Mouse (Mus musculus): Measurements from ENCODE around the gene Wwox. TPM values are rescaled to one million over a fixed set of nuclear protein-coding genes. Genes with fewer than 3 reads are reported as not detected.

Gene Wwox
- total RNA-seq, 2 experiments from 2014 or later, result 5.3 to 8.7 TPM

- DNase-seq, result no peak
These were observed 463.1 kb downstream of the Wwox start for GRCm38 (mm10) chr8:114902584-114902983.

DNA sequence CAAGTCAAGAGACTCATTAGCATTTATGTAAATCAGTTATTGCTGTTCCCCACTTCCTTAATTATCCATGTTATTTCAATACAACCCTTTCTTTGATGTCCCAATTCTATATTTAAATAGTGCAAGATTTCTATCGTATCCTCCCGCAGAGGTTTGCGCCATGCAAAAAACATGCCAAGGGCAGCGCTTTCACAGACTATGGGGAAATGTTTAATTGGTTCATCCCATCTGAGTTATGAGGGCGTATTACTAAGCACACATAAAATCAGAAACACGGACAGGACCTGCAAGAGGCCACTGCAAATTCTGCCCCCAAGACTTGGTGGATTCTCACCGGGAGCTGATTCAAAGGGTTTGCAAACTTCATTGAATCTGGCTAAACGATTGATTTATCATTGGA is 468.6 kb downstream of the Wwox start:
- DNase-seq, result no peak

- DNase-seq, result no peak
These were observed 469.1 kb downstream of the Wwox start for GRCm38 (mm10) chr8:114908589-114908988.

- DNase-seq, result no peak
These were observed 469.7 kb downstream of the Wwox start for GRCm38 (mm10) chr8:114909146-114909545.

DNA sequence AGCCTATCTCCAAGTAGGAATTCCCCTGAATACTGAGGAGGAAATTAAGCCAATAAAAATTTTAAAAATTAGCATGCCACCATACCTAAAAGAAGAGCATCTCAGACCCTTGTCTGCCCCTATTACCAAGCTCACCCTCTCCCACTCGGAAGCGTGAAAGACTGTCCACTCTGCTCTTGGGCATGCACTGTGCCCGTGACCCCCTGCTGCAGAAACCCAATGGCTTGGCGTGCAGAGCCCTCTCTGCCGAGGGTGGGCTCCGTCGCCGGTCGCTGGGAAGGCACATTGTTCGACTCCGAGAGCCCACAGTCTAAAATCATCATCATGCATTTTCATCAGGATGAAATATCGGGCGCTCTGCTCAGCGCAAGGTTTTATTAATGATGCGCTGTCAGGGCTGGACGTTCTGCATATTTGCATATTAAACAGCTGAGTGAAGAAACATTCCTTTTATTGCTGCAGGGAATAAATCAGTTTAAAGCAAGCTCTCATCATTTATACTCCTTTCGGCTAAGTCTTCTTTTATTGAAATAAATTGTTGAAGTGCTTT is 471.7 kb downstream of the Wwox start:
- no peak for DNase-seq

DNA sequence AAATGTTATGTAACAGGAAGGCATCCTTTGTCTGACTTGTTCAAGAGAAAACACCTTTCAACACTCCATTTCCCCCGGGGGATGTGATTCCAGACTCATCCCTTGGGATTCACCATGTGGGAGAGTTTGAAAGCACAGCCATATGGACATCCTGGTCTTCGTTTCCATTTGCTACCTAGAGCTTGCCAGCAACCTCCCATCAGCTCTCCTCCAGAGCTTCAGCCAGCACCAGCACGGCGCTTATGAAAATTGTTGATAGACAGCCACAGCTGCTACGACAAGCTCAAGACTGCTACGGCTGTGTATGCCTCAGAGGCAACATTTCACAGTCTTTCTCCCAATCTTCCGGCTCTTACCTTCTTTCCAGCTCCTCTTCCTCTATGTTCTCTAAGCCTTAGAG is 484.2 kb downstream of the Wwox start:
- peak; percentile 21 for DNase-seq

DNA sequence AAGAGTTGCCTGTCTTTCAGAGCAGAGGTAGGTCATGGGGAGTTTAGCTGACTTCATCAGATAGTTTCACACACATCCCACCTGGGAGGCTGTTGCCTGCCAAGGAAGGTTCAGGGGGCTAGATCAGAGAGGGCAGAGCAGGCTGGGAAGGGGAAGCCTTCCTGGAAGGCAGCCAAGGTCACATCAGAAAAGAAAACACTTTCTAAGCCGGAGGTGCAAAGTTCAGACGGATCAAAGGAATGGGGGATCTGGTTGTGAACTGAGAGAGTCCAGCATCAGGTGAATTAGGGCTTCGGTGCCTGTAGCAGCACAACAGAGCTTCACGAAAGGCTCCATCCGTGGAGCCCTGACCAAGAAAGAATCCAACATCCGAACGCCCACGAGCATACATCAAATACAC is 488.0 kb downstream of the Wwox start:
- no peak for DNase-seq

DNA sequence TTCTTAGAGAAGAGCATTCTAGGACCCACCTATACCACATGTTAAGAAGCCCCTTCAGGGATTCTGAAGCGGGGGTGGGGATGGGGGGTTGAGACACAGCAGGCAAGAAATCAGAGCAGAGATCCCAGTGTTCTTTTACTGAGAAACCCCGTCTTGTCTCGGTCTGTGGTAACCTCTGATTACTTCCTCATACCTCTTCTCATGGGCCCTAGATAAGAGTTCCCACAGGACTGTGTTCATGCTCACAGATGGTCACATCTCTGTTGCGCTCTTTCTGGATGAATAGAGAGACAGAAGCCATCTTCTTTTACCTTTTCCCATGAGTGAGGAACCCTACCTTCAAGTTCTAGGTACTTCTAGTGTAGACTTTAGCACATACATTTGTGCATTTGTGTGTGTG is 488.5 kb downstream of the Wwox start:
- no peak for DNase-seq

GRCm38 (mm10) chr8:114929597-114929996 is 490.1 kb downstream of the Wwox start:
- no peak for DNase-seq

GRCm38 (mm10) chr8:114932071-114932630 is 492.7 kb downstream of the Wwox start:
- no peak for DNase-seq

- no peak for DNase-seq
These were observed 493.8 kb downstream of the Wwox start for GRCm38 (mm10) chr8:114933248-114933647.

- DNase-seq, result no peak
These were observed 497.4 kb downstream of the Wwox start for GRCm38 (mm10) chr8:114936887-114937286.

GRCm38 (mm10) chr8:114939338-114939737 is 499.9 kb downstream of the Wwox start:
- DNase-seq, result no peak

- DNase-seq, result no peak
These were observed 501.6 kb downstream of the Wwox start for GRCm38 (mm10) chr8:114941096-114941495.

GRCm38 (mm10) chr8:114941644-114942043 is 502.2 kb downstream of the Wwox start:
- DNase-seq, result no peak

DNA sequence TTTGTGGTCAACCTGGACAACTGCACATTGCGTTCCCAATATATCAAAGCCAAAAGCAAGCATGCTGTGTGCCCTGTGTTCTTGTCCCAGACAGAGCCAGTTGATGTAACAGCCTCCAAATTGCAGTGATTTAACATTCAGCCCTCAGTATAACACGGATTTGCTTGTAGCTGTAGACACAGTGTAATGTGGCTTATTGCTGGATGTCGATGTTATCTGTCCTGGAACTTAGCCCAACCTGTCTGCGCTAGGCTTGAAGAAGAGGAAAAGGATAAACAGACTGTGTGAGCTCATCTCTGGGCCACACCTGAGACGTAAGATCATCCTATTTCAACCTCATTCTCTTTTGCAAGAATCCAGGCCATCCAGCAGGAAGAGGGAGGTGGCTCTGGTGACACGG is 508.5 kb downstream of the Wwox start:
- DNase-seq, result no peak

DNA sequence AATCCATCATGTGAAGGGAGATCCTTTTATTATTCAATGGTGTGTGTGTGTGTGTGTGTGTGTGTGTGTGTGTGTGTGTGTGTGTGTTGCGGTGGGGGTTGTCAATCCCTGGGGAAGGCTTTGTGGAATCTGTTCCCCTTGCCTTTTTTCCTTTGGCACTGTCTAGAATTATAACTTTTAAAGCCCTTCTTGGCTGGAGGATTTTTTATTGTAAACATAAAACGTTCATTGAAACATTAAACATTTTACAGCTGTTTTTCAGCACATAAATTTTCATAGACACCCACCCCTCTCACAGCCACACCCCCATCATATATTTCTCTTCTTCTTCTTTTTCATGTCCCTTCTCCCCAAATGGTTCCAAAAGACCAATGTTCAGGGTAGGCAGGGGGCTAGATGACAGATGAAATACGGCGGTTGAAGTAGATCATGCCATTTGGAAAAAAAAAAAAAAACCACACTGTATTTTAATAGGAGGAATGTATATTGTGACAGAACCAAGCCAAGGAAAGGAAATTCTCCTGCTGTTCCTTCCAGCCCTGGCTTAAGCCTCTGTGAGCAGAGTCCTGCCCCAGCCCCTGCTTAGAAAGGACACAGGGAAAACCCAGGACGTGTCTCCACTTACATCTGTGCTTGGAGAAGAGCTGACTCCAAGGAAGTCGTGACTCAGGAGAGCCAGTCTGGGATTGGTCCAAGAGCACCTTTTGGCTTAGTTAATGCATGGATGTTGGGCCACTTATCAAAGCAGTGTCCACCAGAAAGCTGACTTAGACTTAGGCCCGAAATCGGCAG is 517.1 kb downstream of the Wwox start:
- DNase-seq, result no peak

DNA sequence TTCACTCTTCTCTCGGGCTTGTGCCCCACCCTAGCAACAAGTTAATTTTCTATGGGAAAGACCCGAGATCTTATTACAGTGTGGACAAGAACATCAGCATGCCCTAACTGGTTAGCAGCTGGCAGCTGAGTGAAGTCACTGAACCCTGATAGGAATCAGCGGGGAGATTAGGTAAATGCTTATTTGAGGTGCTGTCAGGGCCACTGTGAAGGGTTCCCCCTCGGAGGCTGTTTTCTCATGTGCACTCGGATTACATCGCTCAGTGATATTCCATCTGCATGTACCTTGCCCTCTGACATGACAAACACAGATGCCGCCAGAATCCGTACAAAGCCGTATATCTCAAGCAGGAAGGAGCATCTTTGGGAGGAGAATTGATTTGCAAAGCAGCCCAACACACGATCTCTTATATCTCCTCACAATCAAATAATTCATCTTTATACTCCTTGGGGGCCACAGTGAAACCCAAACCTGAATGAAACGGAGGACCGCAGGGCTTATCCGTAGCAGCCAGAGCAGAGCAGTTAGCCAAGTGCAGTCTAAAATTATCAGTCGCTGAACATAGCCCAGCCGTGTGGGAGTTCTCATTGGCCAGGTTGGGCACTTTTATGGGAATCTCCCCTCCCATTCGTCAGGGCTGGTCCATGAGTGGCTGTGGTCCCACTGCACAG is 519.1 kb downstream of the Wwox start:
- peak; percentile 62 for DNase-seq

- no peak for DNase-seq
These were observed 520.0 kb downstream of the Wwox start for GRCm38 (mm10) chr8:114959406-114959805.

- DNase-seq, result no peak
These were observed 523.0 kb downstream of the Wwox start for GRCm38 (mm10) chr8:114962494-114962893.

DNA sequence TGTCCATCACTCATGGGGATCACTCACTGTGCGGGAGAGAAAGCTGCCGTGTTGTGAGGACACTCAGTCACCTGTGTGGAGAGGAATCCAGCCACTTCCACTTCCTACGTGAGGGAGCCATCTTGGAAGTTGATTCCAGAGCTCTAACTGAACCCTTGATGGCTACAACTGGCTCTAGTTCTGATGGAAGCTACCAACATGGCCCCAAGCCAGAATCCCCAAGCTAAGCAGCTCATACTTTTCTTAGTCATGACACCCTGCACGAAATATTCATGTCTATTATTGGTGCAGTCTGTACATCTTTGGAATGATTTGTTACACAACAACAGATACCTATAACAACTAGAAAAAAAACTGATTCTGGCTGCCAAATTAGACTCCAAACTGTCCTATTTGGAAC is 523.8 kb downstream of the Wwox start:
- DNase-seq, result peak; percentile 20

DNA sequence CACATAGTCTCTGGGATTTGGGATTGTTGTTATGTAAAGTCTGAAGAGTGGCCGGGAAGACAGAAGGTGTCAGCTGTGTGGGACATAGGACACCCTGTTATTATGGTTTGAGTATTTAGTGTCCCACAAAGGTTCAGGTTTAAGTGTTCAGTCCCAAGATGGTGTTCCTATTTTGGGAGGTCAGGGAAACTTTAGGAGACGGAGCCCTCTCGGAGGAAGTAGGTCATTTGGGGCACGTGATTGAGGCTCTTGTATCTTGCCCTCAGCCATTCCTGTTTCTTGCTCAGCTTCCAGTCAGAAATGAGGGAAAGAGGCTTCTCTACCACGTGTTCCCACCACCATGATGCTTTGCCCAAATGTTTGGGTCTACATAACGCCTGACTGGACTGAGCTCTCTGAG is 524.8 kb downstream of the Wwox start:
- DNase-seq, result peak; percentile 37

- DNase-seq, result no peak
These were observed 529.4 kb downstream of the Wwox start for GRCm38 (mm10) chr8:114968842-114969241.

All from gastrocnemius, postnatal 25 days (tissue).